Mouse (Mus musculus): ENCODE data around the gene Stat5a. TPM values are rescaled to one million over a fixed set of nuclear protein-coding genes. Genes with fewer than 3 reads are reported as not detected.
A peak's percentile ranks its signal among the peaks of the same experiment; 100 is the strongest.

Gene Stat5a
- 11.0 and 11.3 TPM in 2 replicates for polyA plus RNA-seq (2015; fragmentation: Nextera tagmentation; extraction: Ambion mirVana)

DNA sequence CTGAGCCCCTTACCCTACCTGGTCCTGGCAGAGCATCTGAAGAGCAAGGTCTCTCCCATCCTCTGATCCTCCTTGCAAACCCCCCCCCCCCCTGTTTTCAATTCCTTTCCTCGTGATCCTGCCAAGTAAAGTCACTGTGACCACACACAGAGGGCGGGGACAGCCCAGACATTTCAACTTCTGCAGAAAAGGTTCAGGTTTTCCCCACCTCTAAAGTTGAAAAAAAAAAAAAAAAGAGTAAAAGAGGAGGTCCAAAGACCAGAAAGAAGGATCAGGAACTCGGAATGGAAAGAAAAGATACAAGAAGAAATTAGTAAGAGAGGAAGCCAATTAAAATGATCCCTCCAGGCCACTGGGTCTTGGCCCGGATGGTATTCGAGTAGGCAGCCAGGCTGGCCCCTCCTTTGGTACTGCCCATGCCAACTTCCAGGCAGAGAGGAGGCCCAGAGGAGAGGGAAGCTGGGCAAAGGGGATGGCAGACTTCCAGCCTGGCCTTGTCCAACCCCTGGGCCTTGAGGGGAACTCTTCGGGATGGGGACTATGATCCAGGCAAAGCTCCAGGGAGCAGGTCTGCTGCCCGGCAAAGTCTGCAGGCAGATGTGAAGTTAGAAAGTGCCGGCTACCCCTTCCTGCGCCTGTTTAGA lies at the start of gene Stat5a:
TSS of gene Stat5a (plus strand) at position 417 of the 644 bp plus-strand sequence.
- Histone ChIP-seq H3K27ac (ENCODE audit: low read length) (peak within 1 kb of the TSS; percentile 69), H3K27me3 (ENCODE audit: control insufficient read depth, insufficient read depth, low read depth, low read length) (no peaks in the 10 kb centered on the region; the same call in 1 of the 2 replicates), H3K36me3 (ENCODE audit: control insufficient read depth, insufficient read depth, low read length) (no peaks in the 10 kb centered on the region), H3K4me1 (replicated peaks; ENCODE audit: control insufficient read depth, insufficient read depth, low read length) (peaks cover 13% of the 10 kb centered on the region), H3K9me3 (ENCODE audit: control insufficient read depth, low read length) (no peaks in the 10 kb centered on the region), H3K4me3 (ENCODE audit: low read length) (peak within 1 kb of the TSS; percentile 63), H3K9ac (ENCODE audit: low read length) (peak within 1 kb of the TSS; percentile 72), H3K4me2 (ENCODE audit: low read depth, low read length) (peak within 1 kb of the TSS; percentile 83)
- 54% methylated on average over 9 of the region's 9 CpGs for WGBS
- ATAC-seq (ENCODE audit: low read depth): no peak

DNA sequence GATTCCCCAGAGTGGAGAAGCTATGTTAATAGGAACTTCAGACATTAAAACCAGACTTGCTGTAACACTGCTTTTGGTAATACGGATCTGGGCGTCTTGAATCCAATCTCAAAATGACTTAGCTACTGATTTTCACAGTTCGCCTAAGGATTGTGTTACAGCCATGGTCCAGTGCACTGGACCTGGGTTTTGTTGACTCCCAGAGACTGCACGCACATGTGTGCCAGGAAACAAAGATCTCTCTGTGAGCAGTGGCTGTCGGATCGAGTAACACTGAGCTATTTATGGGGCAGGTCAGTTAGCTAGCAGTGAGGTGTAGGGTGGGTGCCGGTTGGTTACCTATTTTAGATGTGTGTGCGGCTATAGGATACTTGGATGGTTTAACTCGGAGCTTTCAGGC lies 48.6 kb upstream of the Stat5a start:
- ATAC-seq (ENCODE audit: low read depth): no peak
- no peak overlapping the region for H3K4me2 ChIP-seq (ENCODE audit: low read depth, low read length)

DNA sequence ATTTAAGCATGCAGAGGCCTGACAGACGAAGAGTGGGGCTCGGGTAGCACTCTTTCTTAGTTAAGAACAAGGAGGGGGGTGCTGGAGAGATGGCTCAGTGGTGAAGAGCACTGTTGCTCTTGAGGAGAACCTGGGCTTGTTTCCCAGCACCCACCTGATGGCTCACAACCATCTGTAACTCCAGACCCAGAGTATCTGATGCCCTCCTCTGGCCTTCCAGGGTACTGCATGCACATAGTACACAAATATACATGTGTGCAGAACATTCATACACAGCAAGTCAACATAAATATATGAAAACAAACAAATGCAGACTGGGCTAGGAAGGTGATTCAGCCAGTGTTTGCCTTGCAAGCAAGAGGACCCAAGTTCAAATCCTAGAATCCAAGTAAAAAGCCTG lies 48.0 kb upstream of the Stat5a start:
- H3K36me3 ChIP-seq (ENCODE audit: control insufficient read depth, insufficient read depth, low read length): no peaks in the 10 kb centered on the region
- H3K27ac ChIP-seq (ENCODE audit: low read length): no peak overlapping the region
- no peaks in the 10 kb centered on the region for H3K27me3 ChIP-seq (ENCODE audit: control insufficient read depth, insufficient read depth, low read depth, low read length)
- H3K9ac ChIP-seq (ENCODE audit: low read length): no peak overlapping the region
- H3K4me1 ChIP-seq (replicated peaks; ENCODE audit: control insufficient read depth, insufficient read depth, low read length): peaks cover 15% of the 10 kb centered on the region
- WGBS: 94% methylated on average over 2 of the region's 2 CpGs
- no peak overlapping the region for H3K4me2 ChIP-seq (ENCODE audit: low read depth, low read length)
- H3K4me3 ChIP-seq (ENCODE audit: low read length): no peak overlapping the region
- 0 out of 2 replicates have a peak, but pooled peaks cover 3% of the 10 kb centered on the region for H3K9me3 ChIP-seq (ENCODE audit: control insufficient read depth, low read length)
- ATAC-seq (ENCODE audit: low read depth): no peak

More for the DNA sequence above, 48.6 kb upstream of the Stat5a start:
- 0 out of 2 replicates have a peak, but pooled peaks cover 3% of the 10 kb centered on the region for H3K9me3 ChIP-seq (ENCODE audit: control insufficient read depth, low read length)
- H3K9ac ChIP-seq (ENCODE audit: low read length): no peak overlapping the region
- no peak overlapping the region for H3K4me3 ChIP-seq (ENCODE audit: low read length)
- WGBS: 80% methylated on average over 9 of the region's 9 CpGs
- H3K27me3 ChIP-seq (ENCODE audit: control insufficient read depth, insufficient read depth, low read depth, low read length): no peaks in the 10 kb centered on the region
- H3K4me1 ChIP-seq (replicated peaks; ENCODE audit: control insufficient read depth, insufficient read depth, low read length): peaks cover 12% of the 10 kb centered on the region
- no peak overlapping the region for H3K27ac ChIP-seq (ENCODE audit: low read length)
- no peaks in the 10 kb centered on the region for H3K36me3 ChIP-seq (ENCODE audit: control insufficient read depth, insufficient read depth, low read length)

- H3K4me2 ChIP-seq (ENCODE audit: low read depth, low read length): peak overlapping the region; percentile 33
- peaks cover 26% of the 10 kb centered on the region for H3K4me1 ChIP-seq (replicated peaks; ENCODE audit: control insufficient read depth, insufficient read depth, low read length)
- H3K9ac ChIP-seq (ENCODE audit: low read length): no peak overlapping the region
- H3K27ac ChIP-seq (ENCODE audit: low read length): no peak overlapping the region
- no peaks in the 10 kb centered on the region for H3K27me3 ChIP-seq (ENCODE audit: control insufficient read depth, insufficient read depth, low read depth, low read length)
- H3K36me3 ChIP-seq (ENCODE audit: control insufficient read depth, insufficient read depth, low read length): no peaks in the 10 kb centered on the region
- no peak overlapping the region for H3K4me3 ChIP-seq (ENCODE audit: low read length)
- H3K9me3 ChIP-seq (ENCODE audit: control insufficient read depth, low read length): 0 out of 2 replicates have a peak, but pooled peaks cover 3% of the 10 kb centered on the region
- peak; percentile 63 for ATAC-seq (ENCODE audit: low read depth)
- 24% methylated on average over 13 of the region's 13 CpGs for WGBS
These were observed 44.7 kb upstream of the Stat5a start for GRCm38 (mm10) chr11:100814498-100814897.

DNA sequence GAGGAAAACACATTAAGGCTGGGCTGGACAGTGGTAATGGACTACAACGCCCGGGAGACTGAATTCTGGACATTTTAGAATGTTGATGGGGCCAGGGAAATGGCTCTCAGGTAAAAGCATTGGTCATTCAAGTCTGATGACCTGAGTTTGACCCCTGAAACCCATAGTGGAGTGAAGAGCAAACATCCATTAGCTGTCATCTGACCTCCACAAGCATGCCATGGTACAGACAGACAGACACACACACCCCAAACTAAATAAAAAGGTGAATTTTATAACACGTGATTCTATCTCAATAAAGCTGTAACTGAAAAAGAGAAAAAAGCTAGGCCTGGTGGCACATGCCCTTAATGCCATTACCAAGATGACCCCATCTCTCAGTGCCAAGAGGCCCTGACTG lies 42.8 kb upstream of the Stat5a start:
- H3K4me2 ChIP-seq (ENCODE audit: low read depth, low read length): no peak overlapping the region
- H3K27me3 ChIP-seq (ENCODE audit: control insufficient read depth, insufficient read depth, low read depth, low read length): no peaks in the 10 kb centered on the region
- H3K9me3 ChIP-seq (ENCODE audit: control insufficient read depth, low read length): 0 out of 2 replicates have a peak, but pooled peaks cover under 1% of the 10 kb centered on the region
- H3K36me3 ChIP-seq (ENCODE audit: control insufficient read depth, insufficient read depth, low read length): no peaks in the 10 kb centered on the region
- no peak for ATAC-seq (ENCODE audit: low read depth)
- H3K4me3 ChIP-seq (ENCODE audit: low read length): no peak overlapping the region
- 62% methylated on average over 3 of the region's 3 CpGs for WGBS
- peaks cover 26% of the 10 kb centered on the region for H3K4me1 ChIP-seq (replicated peaks; ENCODE audit: control insufficient read depth, insufficient read depth, low read length)
- no peak overlapping the region for H3K9ac ChIP-seq (ENCODE audit: low read length)
- H3K27ac ChIP-seq (ENCODE audit: low read length): no peak overlapping the region

DNA sequence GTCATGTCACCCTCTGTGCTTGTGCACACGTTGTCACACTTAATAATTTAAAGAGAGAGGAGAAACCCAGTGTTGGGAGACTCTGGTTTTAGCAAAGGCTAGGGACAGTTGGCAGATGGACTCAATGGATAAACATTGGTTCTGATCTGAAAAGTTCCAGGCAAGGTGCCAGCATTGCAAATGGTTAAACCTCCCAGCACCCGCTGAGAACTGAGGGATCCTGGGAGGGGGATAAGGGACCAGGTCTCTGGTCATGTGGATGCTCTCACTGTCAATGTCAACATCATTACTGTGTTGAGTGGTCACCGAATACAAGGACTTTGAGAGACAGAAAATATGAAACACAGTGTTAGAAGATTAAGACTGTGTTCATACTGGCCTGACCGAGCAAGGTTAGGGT lies 42.4 kb upstream of the Stat5a start:
- no peak overlapping the region for H3K27ac ChIP-seq (ENCODE audit: low read length)
- H3K4me3 ChIP-seq (ENCODE audit: low read length): no peak overlapping the region
- H3K27me3 ChIP-seq (ENCODE audit: control insufficient read depth, insufficient read depth, low read depth, low read length): no peaks in the 10 kb centered on the region
- peak; percentile 43 for ATAC-seq (ENCODE audit: low read depth)
- peaks cover 26% of the 10 kb centered on the region for H3K4me1 ChIP-seq (replicated peaks; ENCODE audit: control insufficient read depth, insufficient read depth, low read length)
- H3K9me3 ChIP-seq (ENCODE audit: control insufficient read depth, low read length): no peaks in the 10 kb centered on the region
- no peaks in the 10 kb centered on the region for H3K36me3 ChIP-seq (ENCODE audit: control insufficient read depth, insufficient read depth, low read length)
- 27% methylated on average over 4 of the region's 4 CpGs for WGBS
- no peak overlapping the region for H3K4me2 ChIP-seq (ENCODE audit: low read depth, low read length)
- no peak overlapping the region for H3K9ac ChIP-seq (ENCODE audit: low read length)

GRCm38 (mm10) chr11:100817311-100817710 lies 41.8 kb upstream of the Stat5a start:
- no peaks in the 10 kb centered on the region for H3K9me3 ChIP-seq (ENCODE audit: control insufficient read depth, low read length)
- H3K4me1 ChIP-seq (replicated peaks; ENCODE audit: control insufficient read depth, insufficient read depth, low read length): peaks cover 26% of the 10 kb centered on the region
- 55% methylated on average over 9 of the region's 9 CpGs for WGBS
- H3K4me3 ChIP-seq (ENCODE audit: low read length): no peak overlapping the region
- H3K27me3 ChIP-seq (ENCODE audit: control insufficient read depth, insufficient read depth, low read depth, low read length): no peaks in the 10 kb centered on the region
- H3K36me3 ChIP-seq (ENCODE audit: control insufficient read depth, insufficient read depth, low read length): no peaks in the 10 kb centered on the region
- H3K9ac ChIP-seq (ENCODE audit: low read length): no peak overlapping the region
- H3K27ac ChIP-seq (ENCODE audit: low read length): no peak overlapping the region
- no peak overlapping the region for H3K4me2 ChIP-seq (ENCODE audit: low read depth, low read length)
- no peak for ATAC-seq (ENCODE audit: low read depth)

GRCm38 (mm10) chr11:100818359-100819012 lies 40.7 kb upstream of the Stat5a start:
- no peak overlapping the region for H3K9ac ChIP-seq (ENCODE audit: low read length)
- no peaks in the 10 kb centered on the region for H3K27me3 ChIP-seq (ENCODE audit: control insufficient read depth, insufficient read depth, low read depth, low read length)
- WGBS: 88% methylated on average over 15 of the region's 15 CpGs
- peaks cover 26% of the 10 kb centered on the region for H3K4me1 ChIP-seq (replicated peaks; ENCODE audit: control insufficient read depth, insufficient read depth, low read length)
- ATAC-seq (ENCODE audit: low read depth): no peak
- H3K27ac ChIP-seq (ENCODE audit: low read length): no peak overlapping the region
- no peak overlapping the region for H3K4me2 ChIP-seq (ENCODE audit: low read depth, low read length)
- no peaks in the 10 kb centered on the region for H3K9me3 ChIP-seq (ENCODE audit: control insufficient read depth, low read length)
- no peaks in the 10 kb centered on the region for H3K36me3 ChIP-seq (ENCODE audit: control insufficient read depth, insufficient read depth, low read length)
- no peak overlapping the region for H3K4me3 ChIP-seq (ENCODE audit: low read length)

DNA sequence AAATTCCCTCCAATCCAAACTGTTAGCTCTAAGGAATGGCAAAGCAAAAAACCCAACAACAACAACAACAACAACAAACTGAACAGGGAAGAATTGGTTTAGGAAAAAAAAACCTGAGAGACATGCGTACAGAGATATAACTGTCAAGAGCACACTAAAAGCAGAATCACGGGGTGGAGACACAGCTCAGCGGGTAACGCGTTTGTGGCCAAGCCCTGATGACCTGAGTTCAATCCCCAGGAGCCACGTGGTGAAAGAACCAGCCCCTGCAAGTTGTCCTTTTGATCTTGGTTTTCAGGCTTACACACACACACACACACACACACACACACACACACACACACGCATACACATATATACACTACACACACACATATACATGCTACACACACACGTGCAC lies 40.1 kb upstream of the Stat5a start:
- peaks cover 26% of the 10 kb centered on the region for H3K4me1 ChIP-seq (replicated peaks; ENCODE audit: control insufficient read depth, insufficient read depth, low read length)
- 80% methylated on average over 8 of the region's 8 CpGs for WGBS
- no peak overlapping the region for H3K4me2 ChIP-seq (ENCODE audit: low read depth, low read length)
- no peak for ATAC-seq (ENCODE audit: low read depth)
- H3K27me3 ChIP-seq (ENCODE audit: control insufficient read depth, insufficient read depth, low read depth, low read length): no peaks in the 10 kb centered on the region
- H3K4me3 ChIP-seq (ENCODE audit: low read length): no peak overlapping the region
- H3K9me3 ChIP-seq (ENCODE audit: control insufficient read depth, low read length): no peaks in the 10 kb centered on the region
- no peaks in the 10 kb centered on the region for H3K36me3 ChIP-seq (ENCODE audit: control insufficient read depth, insufficient read depth, low read length)
- no peak overlapping the region for H3K9ac ChIP-seq (ENCODE audit: low read length)
- no peak overlapping the region for H3K27ac ChIP-seq (ENCODE audit: low read length)

Data from lung, embryonic 16.5 days (tissue).